Mouse (Mus musculus): Measurements from ENCODE around the gene Abcb11.

DNA sequence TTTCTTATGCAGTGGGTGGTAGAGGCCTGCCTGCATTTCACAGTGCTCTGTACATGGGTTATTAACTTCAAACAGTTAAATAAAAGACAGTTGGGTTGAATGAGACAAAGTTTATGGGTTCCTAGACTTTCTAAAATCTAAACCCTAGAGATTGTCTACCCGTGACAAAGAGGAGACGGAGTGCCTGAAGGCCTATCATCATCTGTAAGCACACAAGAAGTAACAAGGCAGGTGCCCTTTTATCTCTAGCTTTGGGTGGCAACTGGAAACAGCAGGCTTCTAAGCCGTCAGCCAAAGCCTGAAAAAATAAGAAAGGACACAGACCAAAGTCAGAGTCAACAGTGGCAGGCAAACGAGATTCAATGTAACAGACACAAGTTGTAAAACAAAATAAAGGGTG is 153.2 kb downstream of the Abcb11 start:
- TF ChIP-seq GATA1 (IDR thresholded peaks at IDR 0.05; ENCODE audit: borderline replicate concordance, low read length) (no peak), CTCF (IDR thresholded peaks at IDR 0.05; ENCODE audit: low read depth, low read length) (no peak)

Measured in G1E (cell line).